Mouse (Mus musculus) cerebellum, adult 9-11 months (tissue): ENCODE measurements around the gene Nfkbie.

ENCODE experiments used
- DNase-seq: peaks from one replicate; pipeline ENCODE4 v3.0.0; 2022

The Nfkbie gene

DNA sequence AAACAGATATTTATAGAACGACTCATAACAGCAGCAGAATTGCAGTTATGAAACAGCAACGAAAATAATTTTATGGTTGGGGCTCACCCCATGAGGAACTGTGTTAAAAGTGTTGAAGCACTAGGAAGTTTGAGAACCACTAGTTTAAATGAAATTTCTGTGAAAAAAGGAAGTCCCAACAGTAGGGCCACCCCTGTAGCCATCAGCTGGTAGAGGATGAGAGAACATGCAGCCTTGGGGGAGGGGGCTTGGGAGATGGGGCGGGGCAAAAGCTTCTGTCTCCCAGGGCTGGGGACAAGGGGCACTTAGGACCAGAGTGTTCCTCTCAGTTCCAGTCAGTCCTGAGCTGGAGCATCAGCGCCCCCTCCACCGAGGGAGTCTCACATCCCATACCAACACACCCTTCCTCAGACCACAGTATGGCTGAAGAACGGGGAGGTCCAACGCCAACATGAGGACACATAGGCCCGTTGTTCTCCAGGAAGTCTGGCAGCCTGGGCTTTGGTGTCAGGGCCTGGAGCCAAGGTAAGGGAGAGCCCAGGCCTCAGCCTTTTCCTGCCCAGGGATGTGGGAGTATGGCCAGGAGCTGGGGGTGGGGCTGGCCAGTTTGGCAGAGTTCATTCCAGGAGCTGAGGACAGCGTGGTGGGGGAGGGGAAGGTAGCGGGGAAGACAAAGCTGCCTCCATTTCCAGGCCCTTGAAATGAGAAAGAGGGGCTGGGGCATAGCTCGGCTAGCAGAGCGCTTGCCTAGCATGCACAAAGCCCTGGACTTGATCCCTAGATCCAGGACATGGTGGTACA lies 28.8 kb downstream of the Nfkbie start:
- peak; percentile 85 for DNase-seq

DNA sequence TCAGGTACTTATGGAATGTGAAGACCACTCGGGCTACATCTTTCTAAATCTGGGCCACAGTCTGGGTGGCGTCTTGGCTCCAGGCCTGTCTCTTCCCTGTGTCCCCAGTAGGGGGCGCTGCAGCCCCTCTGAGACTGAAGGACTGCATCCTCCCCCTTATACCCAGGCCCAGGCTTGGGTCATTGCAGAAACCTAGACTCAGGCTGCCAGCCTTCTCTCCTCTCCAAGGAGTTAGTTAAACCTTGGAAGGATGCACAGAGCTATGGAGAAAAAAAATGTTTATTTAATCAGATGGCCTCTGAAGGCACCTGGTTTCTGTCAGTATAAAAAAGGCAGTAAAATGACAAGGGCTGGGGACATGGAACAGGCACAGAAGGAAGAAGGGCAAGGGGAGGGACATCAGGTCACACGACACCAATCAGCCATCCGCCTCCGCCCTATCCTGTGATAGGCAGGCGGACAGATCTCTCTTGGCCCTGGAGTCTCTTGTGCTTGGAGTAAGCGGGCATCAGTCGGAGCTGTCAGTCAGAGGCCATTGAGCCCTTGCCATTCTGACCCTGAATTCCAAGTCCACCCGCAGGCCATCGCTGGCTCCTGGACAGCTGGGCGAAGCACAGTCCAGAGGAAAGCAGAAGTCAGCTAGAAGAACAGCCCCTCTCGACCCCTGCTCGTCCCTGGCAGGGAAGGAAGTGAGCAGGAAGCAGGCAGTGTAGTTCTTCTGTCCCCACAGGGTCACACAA lies 29.6 kb downstream of the Nfkbie start:
- peak; percentile 83 for DNase-seq

DNA sequence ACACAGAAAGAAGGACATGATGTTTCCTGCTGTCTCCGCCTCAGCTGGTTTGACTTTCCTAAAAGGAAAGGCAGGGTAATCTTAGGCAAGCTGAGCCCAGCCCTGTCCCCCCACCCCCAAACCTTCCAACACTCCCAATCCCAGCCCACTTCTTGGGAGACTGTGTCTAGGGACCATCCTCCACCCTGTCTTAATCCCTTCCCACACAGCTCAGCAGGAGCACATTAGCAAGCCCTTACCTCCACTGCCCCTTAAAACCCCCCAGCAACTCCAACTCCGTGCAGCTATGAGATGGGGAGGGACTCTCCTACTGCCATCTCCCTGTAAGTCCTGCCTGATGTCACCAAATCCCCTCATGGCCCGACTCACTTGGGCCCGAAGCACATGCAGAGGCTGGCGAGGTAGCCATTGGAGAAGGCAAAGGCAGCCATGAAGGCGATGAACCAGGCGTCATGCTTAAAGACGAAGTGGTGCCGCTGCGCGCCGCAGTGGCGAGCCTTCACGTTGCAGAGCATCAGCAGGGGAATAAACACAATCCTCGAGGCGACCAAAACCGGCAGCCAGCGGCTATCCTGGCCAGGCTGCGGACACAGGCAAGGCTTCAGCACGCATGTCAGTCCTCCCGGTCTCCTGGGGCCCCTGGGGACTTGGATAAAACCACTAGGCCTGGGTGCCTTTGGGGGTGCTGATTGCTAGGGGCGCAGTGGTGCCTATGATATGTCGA lies 30.4 kb downstream of the Nfkbie start:
- peak; percentile 39 for DNase-seq

DNA sequence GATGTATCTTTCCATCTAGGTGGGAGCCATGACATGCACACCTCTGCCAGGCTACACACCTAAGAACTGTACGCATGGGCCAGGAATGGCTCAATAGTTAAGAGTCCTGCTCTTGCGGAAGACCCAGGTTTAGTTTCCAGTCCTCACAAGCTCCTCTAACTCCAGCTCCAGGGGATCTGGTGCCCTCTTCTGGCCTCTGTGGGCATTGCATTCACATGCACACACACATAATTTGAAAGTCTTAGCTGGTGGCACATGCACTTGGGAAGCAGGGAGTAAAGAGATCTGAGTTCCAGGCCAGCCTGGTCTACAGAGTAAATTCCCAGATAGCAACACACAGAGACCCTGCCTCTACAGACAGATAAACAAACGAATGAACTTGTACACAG lies 30.9 kb downstream of the Nfkbie start:
- DNase-seq = no peak

DNA sequence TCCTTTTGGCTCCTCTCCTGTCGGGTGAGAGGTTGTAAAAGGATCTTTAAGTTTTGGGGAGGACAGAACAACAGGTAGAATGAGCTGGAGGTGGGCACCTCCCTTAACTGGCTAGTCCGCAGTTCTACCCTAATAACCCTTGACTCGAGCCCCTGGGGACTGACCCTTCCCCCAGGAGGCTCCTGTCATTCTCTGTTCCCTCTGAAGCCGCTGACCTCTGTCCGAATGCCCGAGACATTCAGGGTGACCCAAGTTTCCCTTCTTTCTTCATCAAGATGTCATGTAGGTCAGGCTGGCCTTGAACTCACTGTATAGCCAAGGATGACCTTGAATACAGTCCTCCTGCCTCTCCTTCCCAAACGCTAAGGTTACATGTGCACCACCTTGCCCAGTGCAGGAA lies 32.9 kb downstream of the Nfkbie start:
- peak; percentile 36 for DNase-seq

DNA sequence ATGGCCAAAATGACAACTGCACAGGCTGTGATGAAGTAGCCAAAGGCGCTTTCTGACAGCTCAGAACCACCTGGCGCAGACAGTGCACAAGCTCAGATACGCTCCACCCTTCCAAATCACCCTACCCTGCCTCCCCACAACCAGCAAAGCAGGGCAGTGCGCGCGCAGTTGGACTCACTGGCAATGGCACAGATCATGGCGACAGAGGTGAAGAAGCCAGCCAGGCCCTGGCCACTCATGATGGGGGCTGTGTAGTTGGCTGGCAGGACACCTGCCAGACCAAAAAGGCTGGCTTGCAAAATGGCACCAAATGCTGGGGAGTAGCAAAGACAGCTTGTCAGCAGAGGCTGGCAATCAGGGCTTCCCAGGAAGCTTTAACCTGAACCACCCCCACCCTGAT lies 33.7 kb downstream of the Nfkbie start:
- peak; percentile 67 for DNase-seq

DNA sequence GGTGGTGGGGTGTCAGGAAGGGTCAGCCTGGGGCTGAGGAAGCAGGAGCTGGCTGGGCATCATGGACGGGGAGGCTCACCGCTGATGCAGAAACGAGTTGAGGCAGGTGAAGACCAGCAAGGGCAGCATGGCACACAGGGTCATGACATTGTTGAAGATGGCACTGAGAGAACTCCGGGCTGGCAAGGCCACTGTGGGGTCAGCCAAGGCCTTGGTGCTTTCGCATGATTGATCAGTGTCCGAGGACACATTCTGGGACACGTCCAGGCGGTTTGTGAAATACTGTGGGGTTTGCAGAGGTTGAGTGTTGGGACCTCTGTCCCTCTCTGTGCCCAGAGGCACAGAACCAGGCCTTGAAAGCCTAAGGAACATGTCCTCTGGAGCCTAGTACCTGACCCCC lies 34.3 kb downstream of the Nfkbie start:
- peak; percentile 39 for DNase-seq

DNA sequence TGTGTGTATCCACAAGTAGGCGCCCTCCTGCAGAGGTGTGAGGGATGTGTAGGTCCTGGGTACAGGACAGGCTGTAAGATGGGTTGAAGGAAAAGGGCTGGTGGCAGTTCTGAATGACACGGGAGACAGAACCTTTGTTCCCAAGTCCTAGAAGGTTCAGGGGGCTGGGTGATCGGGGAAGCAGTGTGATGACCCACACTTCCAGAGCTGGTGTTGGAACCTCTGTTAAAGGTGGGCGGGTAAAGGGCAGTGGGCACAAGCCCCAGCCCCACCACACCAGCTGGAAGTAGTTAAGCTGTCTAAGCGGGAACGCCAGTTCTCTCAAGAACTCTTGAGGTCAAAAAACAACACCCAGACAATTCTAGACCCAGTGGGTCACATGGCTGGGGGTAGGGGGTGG lies 34.9 kb downstream of the Nfkbie start:
- DNase-seq = peak; percentile 28

DNA sequence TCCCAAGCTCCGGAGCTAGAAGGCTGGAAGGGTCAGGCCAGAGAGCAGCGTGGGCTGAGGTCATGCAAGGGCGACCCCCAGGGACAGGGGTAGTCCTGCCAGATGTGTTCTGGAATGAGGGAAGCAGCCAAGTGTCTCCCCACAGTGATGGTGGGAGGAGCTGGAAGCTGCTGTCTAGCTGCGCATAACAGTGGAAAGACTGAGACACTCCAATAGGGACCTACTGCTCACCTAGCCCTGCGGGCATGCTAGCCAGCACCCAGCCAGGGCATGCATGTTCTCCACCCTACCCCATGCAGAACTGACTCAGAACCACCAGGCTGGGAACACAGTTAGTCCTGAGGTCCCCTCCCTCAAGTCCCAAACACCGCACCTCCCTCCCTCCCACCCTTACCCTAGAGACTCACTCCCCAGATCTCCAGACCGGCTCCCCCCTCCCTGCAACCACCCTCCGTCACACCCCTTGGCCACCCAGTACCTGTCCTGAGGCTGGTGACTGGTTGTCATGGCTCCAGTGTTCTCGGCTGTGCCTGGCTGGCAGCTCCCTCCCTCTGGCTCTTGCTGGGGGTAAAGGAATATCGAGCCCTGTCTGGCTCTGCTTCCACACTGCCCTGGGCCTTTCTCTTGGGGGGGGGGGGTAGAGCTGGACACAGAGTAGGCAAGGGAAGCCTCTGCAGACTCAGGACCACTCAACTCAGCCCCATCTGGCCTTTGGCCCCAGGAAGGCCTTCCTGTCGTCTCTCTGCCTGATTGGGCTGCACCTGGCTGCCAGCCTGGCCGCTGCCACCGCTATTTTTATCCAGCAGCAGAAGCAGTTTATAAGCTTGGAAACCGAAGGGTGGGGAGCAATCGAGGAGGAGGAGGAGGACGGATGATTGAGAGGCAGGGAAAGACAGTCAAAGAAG lies 36.5 kb downstream of the Nfkbie start:
- DNase-seq = peak; percentile 75

DNA sequence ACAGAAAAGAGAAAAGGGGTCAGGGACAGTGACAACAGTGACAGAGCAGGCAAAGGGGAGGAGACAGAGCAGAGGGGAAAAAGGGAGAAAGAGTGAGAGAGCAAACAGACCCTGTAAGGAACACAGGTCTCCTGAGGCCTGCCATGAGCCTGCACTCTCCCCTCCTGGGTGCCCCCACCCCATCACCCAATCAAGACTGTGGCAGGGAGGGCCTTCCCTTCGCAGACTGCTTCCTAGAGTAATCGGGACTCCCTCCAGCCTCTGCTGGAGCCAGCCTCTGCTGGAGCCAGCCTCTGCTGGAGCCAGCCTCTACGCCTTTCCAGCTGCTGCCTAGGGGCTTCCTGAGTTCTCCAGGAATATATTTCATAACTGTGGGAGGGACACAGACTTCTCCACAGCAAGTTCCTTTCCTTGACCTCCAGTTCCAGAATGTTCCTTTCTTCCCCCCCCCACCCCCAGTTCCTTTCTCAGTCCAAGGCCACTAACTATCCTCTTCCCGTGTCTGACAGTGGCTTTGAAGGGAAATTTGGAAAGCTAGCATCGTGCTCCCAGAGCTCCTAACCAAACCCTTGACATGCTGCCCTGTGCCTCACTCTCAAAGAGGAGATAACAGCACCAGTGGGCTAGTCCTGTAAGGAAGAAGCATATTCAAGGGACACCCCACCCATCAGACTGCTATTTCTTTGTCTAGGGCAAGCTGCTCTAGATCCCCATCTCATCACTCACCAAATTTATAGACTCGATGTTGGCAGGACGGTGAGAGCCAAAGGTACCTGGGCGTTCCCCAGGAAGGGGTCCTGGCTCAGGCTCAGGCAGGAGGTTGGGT lies 37.3 kb downstream of the Nfkbie start:
- peak; percentile 57 for DNase-seq

DNA sequence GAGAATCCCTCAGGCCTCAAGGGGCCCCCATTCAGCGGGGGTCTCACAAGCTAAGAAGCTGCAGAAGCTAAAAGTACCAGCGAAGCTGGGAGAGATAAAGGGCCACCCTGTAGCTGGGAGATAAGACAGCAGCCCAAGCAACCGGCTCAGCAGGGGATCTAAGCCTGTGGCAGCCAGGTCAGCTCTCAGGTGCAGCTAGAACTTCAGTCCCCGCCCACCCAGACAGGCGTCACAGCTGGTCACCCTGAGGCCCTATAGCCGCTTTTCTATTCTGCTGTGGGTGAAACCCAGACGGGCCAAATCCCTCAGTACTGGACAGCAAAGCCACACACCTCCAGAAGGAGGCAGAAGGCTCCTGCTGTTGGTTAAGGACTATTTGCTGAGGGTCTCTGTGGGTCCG lies 38.0 kb downstream of the Nfkbie start:
- peak; percentile 65 for DNase-seq

DNA sequence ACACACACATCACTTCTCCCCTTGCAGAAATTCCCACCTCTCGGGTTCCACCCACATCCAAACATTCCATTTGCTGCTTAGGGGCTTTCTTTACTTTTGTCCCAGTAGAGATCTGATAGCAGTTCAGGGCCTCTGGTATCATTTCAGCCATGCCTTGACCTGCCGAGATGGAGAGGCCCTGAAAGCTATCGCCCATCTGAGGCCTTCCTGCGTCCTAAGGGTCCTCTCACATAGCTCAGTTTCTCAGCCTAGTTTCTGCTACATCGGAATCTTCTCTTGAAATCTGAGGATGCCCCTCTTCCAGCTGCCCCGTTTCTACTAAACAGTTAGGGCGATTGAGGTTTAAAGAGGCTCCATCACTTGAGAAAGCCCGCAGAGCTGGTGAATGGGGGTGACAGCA lies 38.7 kb downstream of the Nfkbie start:
- DNase-seq = peak; percentile 23

DNA sequence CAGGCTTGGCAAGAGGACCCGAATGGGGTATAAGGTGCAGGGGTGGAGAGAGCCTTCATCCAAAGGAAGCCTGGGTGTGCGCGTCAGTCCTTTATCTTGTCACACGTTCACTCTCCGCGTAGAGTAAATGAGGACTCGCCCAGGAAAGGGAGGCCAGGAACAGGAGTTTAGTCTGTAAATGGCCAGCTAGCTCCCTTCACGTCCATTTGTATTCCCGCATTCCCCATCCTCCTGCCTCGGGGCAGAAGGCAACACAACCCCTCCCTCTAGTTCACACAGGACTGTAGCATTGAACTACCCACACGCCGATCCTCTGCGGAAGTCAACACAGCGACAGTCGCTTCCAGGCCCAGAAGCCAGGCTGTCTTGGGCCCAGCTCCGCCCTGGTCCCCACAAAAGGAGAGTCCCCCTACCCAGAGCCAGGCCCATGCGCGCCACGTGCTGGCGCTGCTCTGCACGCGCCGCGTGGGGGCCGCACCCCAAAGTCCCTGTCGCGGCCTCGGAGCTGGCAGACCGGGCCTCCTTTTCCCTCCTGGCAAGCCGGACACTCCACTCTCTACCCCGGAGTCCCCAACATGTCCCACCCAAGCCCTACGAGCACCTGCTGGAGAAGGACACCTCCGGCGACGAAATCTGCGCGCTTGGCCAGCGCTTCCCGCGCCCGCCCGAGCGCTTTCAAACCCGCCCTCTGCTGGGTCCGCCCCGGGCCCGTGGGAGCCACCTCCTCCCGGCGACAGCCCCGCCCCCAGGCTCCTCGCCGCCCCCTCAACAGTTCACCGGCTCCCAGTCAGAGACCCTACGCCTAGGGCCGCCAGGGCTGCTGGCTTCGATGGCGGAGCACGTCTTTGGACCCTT lies 39.6 kb downstream of the Nfkbie start:
- peak; percentile 85 for DNase-seq

DNA sequence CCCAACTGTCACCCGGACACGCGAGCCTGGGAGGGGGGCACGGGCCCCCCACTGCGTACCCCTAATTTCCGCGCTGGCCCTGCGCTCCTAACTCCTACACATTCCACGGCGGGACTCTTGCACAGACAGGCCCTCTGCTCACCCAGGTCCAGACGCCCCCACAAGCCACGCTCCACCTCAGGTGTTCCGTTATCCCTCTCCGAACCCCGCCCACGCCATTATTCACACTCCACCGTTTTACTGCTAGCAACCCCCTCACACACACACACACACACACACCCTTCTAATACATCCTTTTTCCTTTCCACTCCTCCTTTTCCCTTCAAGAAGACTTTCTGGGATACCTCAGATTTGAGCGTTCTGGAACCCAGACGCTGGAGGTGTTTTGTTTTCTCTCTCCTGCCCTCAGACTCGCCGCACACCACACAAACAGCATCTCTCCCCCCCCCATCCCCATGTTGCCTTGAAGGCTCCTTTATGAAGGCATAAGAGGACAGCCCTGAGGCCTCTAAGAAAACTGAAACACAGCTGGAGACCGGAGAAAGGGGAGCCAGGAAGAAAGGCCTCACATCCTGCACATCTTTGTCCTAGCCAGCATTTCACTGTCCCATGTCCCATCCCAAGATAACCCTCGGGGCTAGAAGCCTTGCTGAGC lies 40.4 kb downstream of the Nfkbie start:
- DNase-seq = peak; percentile 47

DNA sequence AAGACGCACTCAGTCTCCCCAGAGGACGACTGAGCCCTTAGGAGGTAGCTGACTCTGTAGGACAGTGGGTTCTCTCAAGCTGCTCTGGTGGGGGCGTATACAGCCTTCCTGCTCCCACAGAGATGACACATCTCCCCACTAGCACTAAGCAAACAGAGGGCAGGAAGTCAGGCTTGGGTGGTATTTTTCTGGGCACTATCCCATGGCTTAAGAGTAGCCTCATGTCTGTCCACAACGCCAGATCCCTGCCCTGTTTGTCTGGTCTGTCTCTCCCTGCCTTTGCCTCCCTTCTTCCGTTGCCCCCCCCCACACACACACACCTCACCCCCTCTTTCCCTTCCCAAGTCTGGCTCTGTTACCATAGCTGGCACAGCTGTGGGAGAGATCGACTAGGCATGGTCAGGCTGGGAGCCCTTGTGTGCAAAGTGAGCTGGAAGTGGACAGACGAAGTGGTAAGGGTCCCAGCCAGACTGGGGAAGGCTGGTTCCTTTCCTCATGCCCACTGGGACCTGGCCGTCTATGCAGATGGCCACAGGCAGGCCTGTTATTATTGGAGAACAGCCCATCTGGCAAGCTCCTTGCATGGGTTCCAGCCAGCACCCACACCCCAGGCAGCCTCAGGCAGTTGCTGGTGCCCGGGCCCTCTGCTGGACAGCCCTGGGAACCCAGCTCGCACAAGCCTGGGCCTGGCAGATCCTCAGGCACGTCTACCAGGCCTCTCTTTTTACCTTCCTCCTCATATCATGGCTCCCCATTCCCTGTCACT lies 41.3 kb downstream of the Nfkbie start:
- DNase-seq = peak; percentile 86

DNA sequence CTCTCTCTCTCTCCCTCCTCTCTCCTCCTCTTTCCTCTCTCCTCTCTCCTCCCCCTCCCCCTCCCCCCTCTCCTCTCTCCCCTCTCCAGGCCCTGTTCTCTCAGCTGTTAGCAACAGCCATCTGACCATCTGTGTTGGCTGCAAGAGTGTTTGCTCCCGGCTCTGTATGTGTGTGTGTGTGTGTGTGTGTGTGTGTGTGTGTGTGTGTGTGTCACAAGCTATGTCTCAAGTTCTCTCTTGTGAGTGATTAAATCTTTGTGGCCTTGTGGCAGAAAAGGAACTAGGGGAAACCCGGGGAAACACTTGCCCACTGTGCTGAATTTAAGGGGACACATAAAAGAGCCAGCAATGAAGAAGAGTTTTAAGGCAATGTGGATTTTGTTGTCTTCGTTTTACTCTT lies 42.3 kb downstream of the Nfkbie start:
- DNase-seq = peak; percentile 56

DNA sequence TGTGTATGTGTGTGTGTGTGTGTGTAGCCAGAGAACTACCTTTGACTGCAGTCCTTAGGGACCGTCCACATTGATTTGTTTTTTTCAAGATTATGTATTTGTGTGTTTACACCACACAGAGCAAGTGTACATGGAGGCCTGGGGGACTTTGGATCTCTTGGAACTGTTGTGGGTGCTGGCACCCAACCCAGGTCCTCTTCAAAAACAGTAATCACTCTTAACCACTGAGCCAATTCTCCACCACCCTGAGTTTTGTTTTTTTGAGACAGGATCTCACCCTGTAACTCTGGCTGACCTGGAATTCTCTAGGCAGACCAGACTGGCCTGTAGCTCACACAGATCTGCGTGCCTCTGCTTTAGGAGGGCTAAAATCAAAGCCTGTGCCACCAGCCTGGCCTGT lies 42.9 kb downstream of the Nfkbie start:
- peak; percentile 30 for DNase-seq

DNA sequence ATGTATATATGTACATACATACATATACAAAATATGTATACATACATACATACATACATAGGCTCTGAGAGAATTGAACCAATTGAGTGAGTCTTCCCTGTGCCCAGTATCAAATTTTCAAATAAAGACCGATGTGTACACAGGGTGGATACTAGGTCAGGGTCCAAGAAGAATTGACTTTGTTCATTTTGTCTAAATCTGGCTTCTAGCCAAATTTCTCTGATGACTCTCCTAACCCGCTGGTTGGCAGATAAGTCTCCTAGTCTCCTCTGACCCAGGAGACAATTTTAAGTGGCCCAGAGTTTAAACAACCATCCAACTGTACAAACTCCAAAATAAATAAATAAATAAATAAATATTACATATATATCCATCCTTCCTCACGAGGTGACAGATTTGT lies 43.4 kb downstream of the Nfkbie start:
- DNase-seq = no peak
